Mouse (Mus musculus) kidney, adult 2 months (tissue): ENCODE measurements around the gene Tspear. TPM values are rescaled to one million over a fixed set of nuclear protein-coding genes. Genes with fewer than 3 reads are reported as not detected.

Experiments
- DNase-seq: peaks from one replicate; pipeline ENCODE4 v3.0.0; 2021
- H3K27ac ChIP-seq: fragments of 200-500 bp; 2 replicates; pipeline ENCODE4 v1.5.1; 2012; ENCODE audit warnings: low read depth, low read length, control low read depth, inconsistent platforms; ENCODE audit not compliant: insufficient read depth
- H3K27me3 ChIP-seq: fragments of 200-500 bp; replicated peaks from 2 replicates; pipeline ENCODE4 v1.6.1; 2012; ENCODE audit warnings: mild to moderate bottlenecking, moderate library complexity, low read length, inconsistent platforms; ENCODE audit not compliant: control insufficient read depth, insufficient read depth
- H3K36me3 ChIP-seq: fragments of 200-500 bp; 2 replicates; pipeline ENCODE4 v1.6.1; 2012; ENCODE audit warnings: mild to moderate bottlenecking, moderate library complexity, low read length, inconsistent platforms; ENCODE audit not compliant: control insufficient read depth, insufficient read depth
- H3K4me1 ChIP-seq: fragments of 200-500 bp; 2 replicates; pipeline ENCODE4 v1.6.1; 2011; ENCODE audit warnings: low read length; ENCODE audit not compliant: control insufficient read depth, insufficient read depth
- H3K4me3 ChIP-seq: fragments of 200-500 bp; 2 replicates; pipeline ENCODE4 v1.5.1; 2011; ENCODE audit warnings: mild to moderate bottlenecking, low read depth, low read length, control low read depth; ENCODE audit not compliant: insufficient read depth
- CTCF ChIP-seq: fragments of 200-500 bp; conservative IDR thresholded peaks from 2 replicates; pipeline ENCODE4 v1.5.1; 2011; ENCODE audit warnings: low read depth, mild to moderate bottlenecking, control low read depth, low read length, moderate library complexity, mixed read lengths; ENCODE audit not compliant: insufficient read depth, insufficient read length
- POLR2A ChIP-seq: fragments of 200-500 bp; IDR thresholded peaks from one replicate; pipeline ENCODE4 v1.6.1; 2011; ENCODE audit warnings: low read depth, low read length, control low read depth
- WGBS: fragments of 180-500 bp; shearing (Covaris S2); methylation state at CpG from one replicate; pipeline ENCODE4 v1.1.7; 2018; 5-methylcytosine and 5-hydroxymethylcytosine counted together
- polyA plus RNA-seq: library from polyadenylated mRNA; depleted of rRNA; stranded (reverse); fragments of >200 nt; gene quantifications from 2 replicates; pipeline ENCODE4 v1.2.3, GENCODE M21; 2012

The Tspear gene
- polyA plus RNA-seq, 1 experiment: 1.2 TPM

- Histone ChIP-seq H3K4me3 (no peak overlapping the region), H3K36me3 (no peaks in the 10 kb centered on the region), H3K4me1 (no peaks in the 10 kb centered on the region), H3K27me3 (no peaks in the 10 kb centered on the region), H3K27ac (no peak overlapping the region)
- TF ChIP-seq POLR2A (no peak), CTCF (no peak)
- DNase-seq: no peak
- 91% methylated on average over 7 of the region's 7 CpGs for WGBS
These were observed 183.3 kb downstream of the Tspear start for GRCm38 (mm10) chr10:77869651-77870050.

GRCm38 (mm10) chr10:77878985-77879384, 192.6 kb downstream of the Tspear start:
- TF ChIP-seq POLR2A (no peak), CTCF (peak; percentile 70)
- 65% methylated on average over 6 of the region's 6 CpGs for WGBS
- no peaks in the 10 kb centered on the region for H3K36me3 ChIP-seq
- H3K4me3 ChIP-seq: no peak overlapping the region
- no peaks in the 10 kb centered on the region for H3K4me1 ChIP-seq
- DNase-seq: peak; percentile 47
- H3K27me3 ChIP-seq: no peaks in the 10 kb centered on the region
- H3K27ac ChIP-seq: no peak overlapping the region

- H3K4me1 ChIP-seq: no peaks in the 10 kb centered on the region
- H3K4me3 ChIP-seq: no peak overlapping the region
- H3K36me3 ChIP-seq: no peaks in the 10 kb centered on the region
- WGBS: 57% methylated on average over 3 of the region's 3 CpGs
- TF ChIP-seq POLR2A (no peak), CTCF (peak; percentile 33; the same call in 1 of the 2 replicates)
- H3K27me3 ChIP-seq: no peaks in the 10 kb centered on the region
- no peak overlapping the region for H3K27ac ChIP-seq
- DNase-seq: no peak
These were observed 193.9 kb downstream of the Tspear start for GRCm38 (mm10) chr10:77880305-77880704.

GRCm38 (mm10) chr10:77882553-77882952, 196.2 kb downstream of the Tspear start:
- Histone ChIP-seq H3K4me1 (no peaks in the 10 kb centered on the region), H3K27ac (no peak overlapping the region), H3K4me3 (no peak overlapping the region), H3K27me3 (no peaks in the 10 kb centered on the region), H3K36me3 (no peaks in the 10 kb centered on the region)
- 86% methylated on average over 5 of the region's 5 CpGs for WGBS
- TF ChIP-seq CTCF (peak; percentile 27; the same call in 1 of the 2 replicates), POLR2A (no peak)
- no peak for DNase-seq

- WGBS: 45% methylated on average over 12 of the region's 12 CpGs
- TF ChIP-seq CTCF: peak; percentile 38; the same call in 1 of the 2 replicates
- no peak for TF ChIP-seq POLR2A
- H3K36me3 ChIP-seq: no peaks in the 10 kb centered on the region
- H3K4me1 ChIP-seq: no peaks in the 10 kb centered on the region
- no peak for DNase-seq
- no peaks in the 10 kb centered on the region for H3K27me3 ChIP-seq
- no peak overlapping the region for H3K4me3 ChIP-seq
- no peak overlapping the region for H3K27ac ChIP-seq
These were observed 199.8 kb downstream of the Tspear start for GRCm38 (mm10) chr10:77886007-77886747.

GRCm38 (mm10) chr10:77890987-77891565, 204.7 kb downstream of the Tspear start:
- H3K36me3 ChIP-seq: no peaks in the 10 kb centered on the region
- no peak for DNase-seq
- H3K27me3 ChIP-seq: no peaks in the 10 kb centered on the region
- TF ChIP-seq POLR2A (no peak), CTCF (no peak)
- H3K27ac ChIP-seq: no peak overlapping the region
- no peaks in the 10 kb centered on the region for H3K4me1 ChIP-seq
- H3K4me3 ChIP-seq: no peak overlapping the region
- WGBS: 82% methylated on average over 8 of the region's 8 CpGs

GRCm38 (mm10) chr10:77895562-77895961, 209.2 kb downstream of the Tspear start:
- TF ChIP-seq POLR2A (no peak), CTCF (no peak)
- WGBS: 53% methylated on average over 5 of the region's 5 CpGs
- Histone ChIP-seq H3K36me3 (no peaks in the 10 kb centered on the region), H3K27ac (no peak overlapping the region), H3K27me3 (no peaks in the 10 kb centered on the region), H3K4me3 (no peak overlapping the region), H3K4me1 (peaks cover 6% of the 10 kb centered on the region; the same call in 1 of the 2 replicates)
- DNase-seq: peak; percentile 16
